Comparison of ENCODE assay signal across 19 mouse cellular contexts in the genomic region with DNA sequence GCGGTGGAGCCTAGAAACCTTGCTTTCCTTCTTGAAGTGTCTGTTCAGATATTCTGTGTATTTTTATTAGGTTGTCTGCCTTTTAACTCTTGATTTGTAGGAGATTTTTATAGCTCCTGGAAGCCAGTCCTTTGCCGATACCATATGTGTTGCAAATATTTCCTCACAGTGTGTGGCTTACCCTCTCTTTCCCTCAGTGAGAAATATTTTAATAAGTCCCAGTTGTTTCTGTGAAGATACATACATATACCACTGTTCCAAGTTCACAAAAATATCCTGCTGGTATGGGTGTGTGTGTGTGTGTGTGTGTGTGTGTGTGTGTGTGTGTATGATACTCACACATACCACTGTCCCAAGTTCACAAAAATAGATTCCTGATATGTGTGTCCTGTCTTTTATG.
"Had no signal": no experiment of that assay in that cellular context is flagged by ENCODE, and none has a peak within 500 bp of the region (broad histone marks: within the 10 kb centered on the region; RNA-seq: fewer than 3 reads in every experiment).

No protein-coding gene starts in this region.

- H3K9ac ChIP-seq: kidney, embryonic 15.5 days; liver, embryonic 13.5 days; neural tube, embryonic 12.5 days; neural tube, embryonic 15.5 days had no signal

- H3K4me1 ChIP-seq: liver, embryonic 13.5 days; megakaryocyte, embryonic 14.5 days; neural tube, embryonic 12.5 days had no signal

- H3K9me3 ChIP-seq: kidney, embryonic 15.5 days; liver, embryonic 13.5 days; midbrain, embryonic 10.5 days; neural tube, embryonic 12.5 days; neural tube, embryonic 15.5 days had no signal

- H3K4me2 ChIP-seq: kidney, embryonic 15.5 days; liver, embryonic 13.5 days; neural tube, embryonic 12.5 days; neural tube, embryonic 15.5 days had no signal

- H3K36me3 ChIP-seq: kidney, embryonic 15.5 days; liver, embryonic 13.5 days; midbrain, embryonic 10.5 days; neural tube, embryonic 12.5 days; neural tube, embryonic 15.5 days had no signal

- H3K27me3 ChIP-seq: liver, embryonic 13.5 days; megakaryocyte, embryonic 14.5 days; neural tube, embryonic 12.5 days; neural tube, embryonic 15.5 days had no signal

- H3K27ac ChIP-seq: kidney, embryonic 15.5 days; liver, embryonic 13.5 days; macrophage; midbrain, embryonic 10.5 days; neural tube, embryonic 12.5 days; neural tube, embryonic 15.5 days had no signal

- H3K4me3 ChIP-seq: kidney, embryonic 15.5 days; liver, embryonic 13.5 days; midbrain, embryonic 10.5 days; neural tube, embryonic 12.5 days; neural tube, embryonic 15.5 days had no signal

- DNase-seq: kidney, adult 11 months; kidney, adult 8-10 months; kidney, postnatal 10 days; kidney, postnatal 4 days; left cerebral cortex, postnatal 4 days; liver, embryonic 13.5 days; lung, adult 2 months; midbrain, embryonic 14.5 days; retina, postnatal 1 day; right cerebral cortex, postnatal 25 days; spleen, adult 18-20 months; thymus, adult 18-20 months; thymus, postnatal 36 days had no signal
